Mouse (Mus musculus) lung, embryonic 16.5 days (tissue): ENCODE data around the gene Numb. TPM values are rescaled to one million over a fixed set of nuclear protein-coding genes. Genes with fewer than 3 reads are reported as not detected.
A peak's percentile ranks its signal among the peaks of the same experiment; 100 is the strongest.

Experiments used
- ATAC-seq: fragments of 200-750 bp; cut with Nextera tagmentation; 2 replicates; pipeline ENCODE4 v1.8.0; 2017; ENCODE audit warnings: low read depth, mild to moderate bottlenecking, moderate library complexity
- H3K27ac ChIP-seq: fragments of 300-500 bp; sonication (generic); 2 replicates; pipeline ENCODE4 v1.5.1; 2014; ENCODE audit warnings: mild to moderate bottlenecking, control low read depth, low read length
- H3K27me3 ChIP-seq: fragments of 300-500 bp; sonication (generic); 2 replicates; pipeline ENCODE4 v1.6.1; 2014; ENCODE audit warnings: low read depth, low read length, mixed read lengths; ENCODE audit not compliant: control insufficient read depth, insufficient read depth
- H3K36me3 ChIP-seq: fragments of 300-500 bp; sonication (generic); 2 replicates; pipeline ENCODE4 v1.6.1; 2014; ENCODE audit warnings: low read length; ENCODE audit not compliant: control insufficient read depth, insufficient read depth
- H3K4me1 ChIP-seq: fragments of 300-500 bp; sonication (generic); replicated peaks from 2 replicates; pipeline ENCODE4 v1.6.1; 2014; ENCODE audit warnings: low read length, mixed read lengths; ENCODE audit not compliant: control insufficient read depth, insufficient read depth
- H3K4me2 ChIP-seq: fragments of 300-500 bp; sonication (generic); 2 replicates; pipeline ENCODE4 v1.6.1; 2014; ENCODE audit warnings: low read depth, low read length, control low read depth
- H3K4me3 ChIP-seq: fragments of 300-500 bp; sonication (generic); 2 replicates; pipeline ENCODE4 v1.5.1; 2014; ENCODE audit warnings: mild to moderate bottlenecking, low read length, control low read depth
- H3K9ac ChIP-seq: fragments of 300-500 bp; sonication (generic); 2 replicates; pipeline ENCODE4 v1.6.1; 2014; ENCODE audit warnings: low read length, control low read depth
- H3K9me3 ChIP-seq: fragments of 300-500 bp; sonication (generic); 2 replicates; pipeline ENCODE4 v1.6.1; 2016; ENCODE audit warnings: low read length; ENCODE audit not compliant: control insufficient read depth
- WGBS: fragments of 180-500 bp; shearing (Covaris S2); extraction: QIAGEN DNeasy Blood & Tissue Kit; methylation state at CpG from one replicate; pipeline ENCODE4 v1.1.7; 2014; 5-methylcytosine and 5-hydroxymethylcytosine counted together
- polyA plus RNA-seq: library from polyadenylated mRNA; unstranded; fragments of >200 nt; fragmentation: Nextera tagmentation; extraction: Ambion mirVana; gene quantifications from 2 replicates; pipeline ENCODE4 v1.2.1, GENCODE M21; 2015

The Numb gene
- polyA plus RNA-seq, 1 experiment from 2014 or later = 46.6 TPM

DNA sequence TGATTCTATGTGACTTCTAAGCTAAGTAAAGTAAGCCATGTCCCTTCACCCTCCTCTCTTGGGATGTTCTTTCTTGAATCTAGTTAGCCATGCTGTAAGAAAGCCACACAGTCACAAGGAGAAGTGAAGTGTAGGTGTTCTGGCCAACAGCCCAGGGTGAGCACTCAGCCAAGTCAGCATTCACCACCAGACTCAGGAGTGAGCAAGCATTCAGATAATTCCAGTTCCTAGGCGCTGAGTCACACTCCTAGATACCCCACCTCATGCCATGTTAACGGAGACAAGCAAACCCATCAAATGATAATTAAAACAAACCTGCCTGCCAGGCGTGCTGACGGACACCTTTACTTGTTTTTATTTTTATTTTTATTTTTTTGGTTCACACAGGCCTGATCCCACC is 47.1 kb downstream of the Numb start:
- Histone ChIP-seq H3K9ac (no peak overlapping the region), H3K27ac (no peak overlapping the region), H3K4me1 (no peaks in the 10 kb centered on the region), H3K4me2 (no peak overlapping the region), H3K36me3 (peaks cover 6% of the 10 kb centered on the region; the same call in 1 of the 2 replicates), H3K4me3 (no peak overlapping the region), H3K9me3 (no peaks in the 10 kb centered on the region), H3K27me3 (no peaks in the 10 kb centered on the region)
- ATAC-seq = peak; percentile 80
- WGBS = 79% methylated on average over 4 of the region's 4 CpGs

DNA sequence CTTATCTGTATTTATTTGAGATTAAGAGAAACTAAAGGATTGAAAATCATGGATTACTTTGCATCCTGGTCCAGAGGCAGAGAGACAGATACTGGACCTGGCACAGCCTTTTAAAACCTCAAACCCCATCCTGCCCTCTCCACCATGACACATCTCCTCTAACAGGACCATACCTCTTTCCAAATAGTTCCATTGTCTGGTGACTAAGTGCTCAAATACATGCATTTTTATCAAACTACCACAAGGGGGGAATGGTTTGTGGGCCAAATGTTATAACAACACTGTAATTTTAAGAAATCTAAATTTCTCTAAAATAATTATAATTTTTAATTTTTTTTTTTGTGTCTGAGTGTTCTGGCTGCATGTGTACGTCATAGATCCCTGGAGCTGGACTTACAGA is 57.2 kb downstream of the Numb start:
- WGBS = 84% methylated on average over 1 of the region's 1 CpGs
- H3K27me3 ChIP-seq = no peaks in the 10 kb centered on the region

DNA sequence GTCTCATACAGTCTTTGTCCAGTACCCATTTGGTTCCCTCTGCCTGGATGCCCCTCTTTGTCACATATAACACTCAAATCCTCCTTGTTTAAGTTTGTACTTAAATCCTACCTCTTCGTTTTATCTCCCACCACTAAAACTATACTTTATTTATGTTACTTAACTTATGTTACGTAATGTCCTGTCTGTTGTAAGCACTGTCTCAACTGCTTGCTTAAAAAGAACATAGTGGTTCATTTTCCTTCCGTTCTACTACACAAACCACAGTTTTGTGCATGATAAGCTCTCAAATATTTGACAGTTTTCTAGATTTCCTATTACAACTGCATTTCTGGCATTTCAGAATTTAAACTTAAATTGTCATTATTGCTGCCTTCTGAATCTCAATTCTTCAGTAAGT is 59.9 kb downstream of the Numb start:
- Histone ChIP-seq H3K27ac (no peak overlapping the region), H3K9ac (no peak overlapping the region), H3K4me3 (no peak overlapping the region), H3K9me3 (no peaks in the 10 kb centered on the region), H3K4me2 (no peak overlapping the region), H3K4me1 (no peaks in the 10 kb centered on the region), H3K27me3 (no peaks in the 10 kb centered on the region), H3K36me3 (no peaks in the 10 kb centered on the region)
- no peak for ATAC-seq
- WGBS = 61% methylated on average over 3 of the region's 3 CpGs

More for the DNA sequence above, 57.2 kb downstream of the Numb start:
- Histone ChIP-seq H3K4me2 (no peak overlapping the region), H3K4me1 (no peaks in the 10 kb centered on the region), H3K36me3 (0 out of 2 replicates have a peak, but pooled peaks cover 2% of the 10 kb centered on the region), H3K9me3 (no peaks in the 10 kb centered on the region), H3K4me3 (no peak overlapping the region), H3K9ac (no peak overlapping the region), H3K27ac (no peak overlapping the region)
- no peak for ATAC-seq

DNA sequence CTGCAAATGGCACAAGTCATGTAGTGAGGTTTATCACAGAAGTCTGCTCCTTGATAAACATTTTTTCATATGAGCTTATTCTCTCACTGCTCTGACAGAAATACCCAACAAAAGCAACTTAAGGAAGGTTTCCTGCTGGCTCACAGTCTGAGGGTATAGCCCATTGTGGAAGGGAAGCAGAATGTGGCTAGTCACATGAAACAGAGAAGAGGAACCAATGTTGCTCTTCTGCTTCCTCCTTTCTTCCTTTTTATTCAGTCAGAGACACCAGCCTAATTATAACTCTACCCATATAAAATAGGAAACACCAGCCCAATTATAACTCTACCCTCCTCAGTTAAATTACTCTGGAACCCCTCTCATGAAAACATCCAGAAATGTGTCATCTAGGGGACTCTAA is 61.0 kb downstream of the Numb start:
- Histone ChIP-seq H3K9ac (no peak overlapping the region), H3K4me3 (no peak overlapping the region), H3K36me3 (no peaks in the 10 kb centered on the region), H3K27ac (no peak overlapping the region), H3K4me2 (no peak overlapping the region), H3K27me3 (no peaks in the 10 kb centered on the region), H3K4me1 (no peaks in the 10 kb centered on the region), H3K9me3 (no peaks in the 10 kb centered on the region)
- ATAC-seq = no peak

DNA sequence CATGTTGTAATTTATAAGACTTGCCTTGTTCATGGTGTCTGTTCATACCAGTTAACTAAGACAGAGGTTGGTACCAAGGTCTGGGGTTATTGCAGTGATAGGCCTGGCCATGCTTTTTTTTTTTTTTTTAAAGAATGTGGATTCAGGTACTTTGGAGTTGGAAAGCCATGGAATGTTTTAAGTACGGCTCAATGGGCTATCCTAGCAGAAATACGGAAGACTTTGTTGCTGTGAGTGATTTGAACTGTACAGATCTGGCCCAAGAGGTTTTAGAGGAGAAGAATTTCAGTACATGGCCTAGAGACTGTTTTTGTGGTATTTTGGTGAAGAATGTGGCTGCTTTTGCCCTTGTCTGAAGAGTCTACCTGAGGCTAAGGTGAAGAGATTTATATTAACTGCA is 63.7 kb downstream of the Numb start:
- Histone ChIP-seq H3K4me3 (no peak overlapping the region), H3K36me3 (no peaks in the 10 kb centered on the region)
- 71% methylated on average over 2 of the region's 2 CpGs for WGBS

DNA sequence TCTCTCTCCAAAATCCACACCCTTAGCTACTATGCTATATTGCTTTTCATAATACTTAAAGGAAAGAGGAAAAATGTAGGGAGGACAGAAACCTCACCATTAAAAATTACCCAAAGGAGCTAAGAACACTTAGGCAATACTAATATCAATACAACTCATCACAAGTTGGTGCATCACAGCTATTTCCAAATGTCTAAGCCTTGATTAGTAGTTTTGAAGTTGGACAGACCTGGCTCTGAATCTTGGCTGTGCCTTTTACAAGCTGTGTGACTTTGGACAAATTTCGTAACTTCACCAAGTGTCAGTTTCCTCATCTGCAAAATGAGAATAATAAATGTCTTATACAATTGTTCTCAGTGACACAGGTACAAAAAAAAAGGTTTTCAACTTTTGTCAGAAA is 66.5 kb downstream of the Numb start:
- no peak overlapping the region for H3K4me3 ChIP-seq
- H3K27ac ChIP-seq = no peak overlapping the region
- H3K27me3 ChIP-seq = no peaks in the 10 kb centered on the region
- no peaks in the 10 kb centered on the region for H3K9me3 ChIP-seq
- H3K4me1 ChIP-seq = 0 out of 2 replicates have a peak, but pooled peaks cover 3% of the 10 kb centered on the region
- no peak for ATAC-seq
- H3K4me2 ChIP-seq = no peak overlapping the region
- WGBS = 89% methylated on average over 1 of the region's 1 CpGs
- no peaks in the 10 kb centered on the region for H3K36me3 ChIP-seq
- no peak overlapping the region for H3K9ac ChIP-seq

More for the DNA sequence above, 63.7 kb downstream of the Numb start:
- no peaks in the 10 kb centered on the region for H3K4me1 ChIP-seq
- H3K27ac ChIP-seq = no peak overlapping the region
- no peak for ATAC-seq
- H3K27me3 ChIP-seq = no peaks in the 10 kb centered on the region
- H3K4me2 ChIP-seq = no peak overlapping the region
- no peaks in the 10 kb centered on the region for H3K9me3 ChIP-seq
- no peak overlapping the region for H3K9ac ChIP-seq

DNA sequence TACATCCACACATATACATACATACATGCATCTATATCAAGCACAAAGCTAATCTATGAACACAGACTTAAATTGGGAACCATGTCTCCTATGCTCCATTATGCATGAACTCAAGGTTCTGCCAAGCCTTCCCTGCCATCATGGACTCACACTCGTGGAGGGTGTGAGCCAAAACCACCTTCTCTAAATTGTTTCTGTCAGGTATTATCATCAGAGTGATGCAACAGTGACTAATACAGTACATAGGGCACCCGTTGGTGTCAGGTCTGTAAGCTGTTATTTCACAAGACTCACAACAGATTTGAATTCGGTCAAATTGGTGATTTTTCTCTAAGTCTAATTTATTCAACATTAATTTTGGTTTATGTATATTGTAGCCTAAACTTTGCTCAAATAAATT is 67.5 kb downstream of the Numb start:
- Histone ChIP-seq H3K9me3 (no peaks in the 10 kb centered on the region), H3K27ac (no peak overlapping the region), H3K4me2 (no peak overlapping the region), H3K4me1 (0 out of 2 replicates have a peak, but pooled peaks cover 3% of the 10 kb centered on the region), H3K9ac (no peak overlapping the region), H3K36me3 (no peaks in the 10 kb centered on the region), H3K4me3 (no peak overlapping the region), H3K27me3 (no peaks in the 10 kb centered on the region)
- no peak for ATAC-seq
- WGBS = 85% methylated on average over 3 of the region's 3 CpGs

DNA sequence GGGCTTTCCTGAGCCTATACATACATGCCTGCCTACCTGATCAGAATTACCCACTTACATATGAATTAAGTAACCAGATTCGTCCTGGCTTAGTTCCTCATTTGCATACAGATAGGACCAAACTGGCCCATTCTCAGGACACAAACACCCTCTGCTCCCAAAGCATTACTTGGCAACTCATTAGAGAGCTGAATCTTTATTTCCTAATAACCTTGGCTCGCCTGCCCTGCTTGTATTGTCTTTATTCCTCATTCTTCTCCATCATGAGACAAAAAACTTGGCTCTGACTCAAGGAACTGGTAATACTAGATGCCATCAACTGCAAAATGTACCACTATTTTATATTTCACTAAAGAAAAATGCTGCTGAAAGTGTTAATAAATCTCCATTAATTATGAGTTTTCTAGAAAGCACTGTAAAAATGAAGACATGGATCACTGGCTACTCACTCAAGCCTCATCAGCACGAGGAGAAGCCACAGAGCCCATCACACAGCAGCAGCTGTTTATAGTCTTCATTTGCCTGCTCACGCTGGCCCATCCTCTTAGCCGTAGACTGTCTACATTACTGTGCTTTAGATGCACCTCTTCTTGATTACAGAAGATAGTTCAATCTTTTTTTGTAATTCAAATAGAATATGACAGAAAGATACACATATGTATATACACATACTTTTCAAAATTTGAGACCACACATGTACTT is 69.1 kb downstream of the Numb start:
- Histone ChIP-seq H3K27ac (no peak overlapping the region), H3K9me3 (no peaks in the 10 kb centered on the region), H3K27me3 (no peaks in the 10 kb centered on the region), H3K36me3 (no peaks in the 10 kb centered on the region), H3K9ac (no peak overlapping the region), H3K4me2 (no peak overlapping the region), H3K4me3 (no peak overlapping the region), H3K4me1 (0 out of 2 replicates have a peak, but pooled peaks cover 3% of the 10 kb centered on the region)
- ATAC-seq = no peak
- WGBS = 69% methylated on average over 5 of the region's 5 CpGs

DNA sequence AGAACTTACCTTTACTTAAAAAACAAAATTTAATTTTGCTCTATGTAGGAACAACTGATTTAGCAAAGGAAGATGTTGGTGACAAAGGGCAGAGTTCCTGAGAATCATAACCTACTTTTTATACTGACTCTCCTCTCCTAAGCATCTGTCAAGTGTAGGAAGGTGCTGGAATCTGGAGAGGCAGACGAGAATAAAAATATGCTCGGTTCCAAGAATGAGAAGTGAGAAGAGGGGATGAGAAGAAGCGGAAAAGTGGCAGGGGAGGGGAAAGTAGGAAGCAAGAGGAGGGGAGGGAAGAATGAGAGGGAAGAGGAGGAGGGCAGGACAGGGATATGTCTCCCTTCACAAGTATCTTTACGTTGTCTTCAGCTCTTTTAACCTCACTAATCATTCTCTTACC is 71.4 kb downstream of the Numb start:
- H3K27ac ChIP-seq = no peak overlapping the region
- H3K4me2 ChIP-seq = no peak overlapping the region
- H3K9me3 ChIP-seq = no peaks in the 10 kb centered on the region
- no peaks in the 10 kb centered on the region for H3K36me3 ChIP-seq
- H3K4me1 ChIP-seq = 0 out of 2 replicates have a peak, but pooled peaks cover 3% of the 10 kb centered on the region
- WGBS = 59% methylated on average over 4 of the region's 4 CpGs
- no peak overlapping the region for H3K4me3 ChIP-seq
- H3K9ac ChIP-seq = no peak overlapping the region
- no peak for ATAC-seq
- no peaks in the 10 kb centered on the region for H3K27me3 ChIP-seq
